Mouse (Mus musculus) ES-Bruce4 (cell line): ENCODE data around the gene Hist1h2bk.

Experiments
- CTCF ChIP-seq: IDR thresholded peaks from one replicate; pipeline ENCODE4 v1.8.1; 2011; ENCODE audit warnings: low read depth, low read length
- EP300 ChIP-seq: IDR thresholded peaks from 2 replicates; pipeline ENCODE4 v1.6.1; 2011; ENCODE audit warnings: low read depth, low read length; ENCODE audit not compliant: insufficient read depth
- POLR2A ChIP-seq: IDR thresholded peaks from one replicate; pipeline ENCODE4 v1.8.1; 2011; ENCODE audit warnings: low read length; ENCODE audit not compliant: insufficient read depth

DNA sequence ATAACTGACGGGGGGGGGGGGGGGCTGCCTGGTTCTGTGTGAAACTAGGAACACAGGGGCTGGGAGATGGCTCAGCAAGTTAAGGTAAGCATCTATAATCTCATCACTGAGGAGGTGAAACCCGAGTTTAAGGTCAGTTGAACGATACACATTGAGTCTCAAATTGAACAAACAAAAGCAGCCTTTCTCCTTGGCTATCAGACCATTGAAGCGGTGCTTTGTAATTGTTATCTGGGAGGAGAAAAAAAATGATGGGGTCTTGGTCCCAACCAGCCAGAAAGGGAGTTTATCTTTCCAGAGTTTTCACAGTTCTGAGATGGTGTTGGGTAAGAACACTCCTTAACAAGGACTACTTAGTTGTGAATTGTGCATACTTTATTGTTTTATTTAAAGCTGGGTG is 37.8 kb upstream of the Hist1h2bk start:
- TF ChIP-seq POLR2A (no peak), CTCF (no peak), EP300 (no peak)
